Mouse (Mus musculus): Measurements from ENCODE around the gene Dnaaf2.

DNA sequence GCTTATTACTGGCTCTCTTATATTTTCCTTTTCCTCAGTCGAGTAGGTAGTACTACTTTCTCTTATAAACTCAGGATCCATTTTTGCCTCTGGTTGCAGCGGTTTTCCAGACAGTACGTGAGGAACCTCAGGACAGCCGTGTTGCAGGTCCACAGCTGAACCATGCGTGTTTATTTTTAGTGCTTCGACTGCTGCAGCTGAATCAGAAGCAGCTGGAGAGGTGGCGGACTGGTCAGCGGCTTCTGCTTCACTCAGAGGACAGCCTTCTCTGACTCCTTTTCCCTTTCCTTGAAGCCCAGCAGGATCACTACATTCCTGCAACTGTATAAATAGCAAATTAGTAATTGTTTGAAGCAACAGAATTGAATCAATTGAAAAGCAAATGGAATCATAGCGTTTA lies 8.2 kb downstream of the Dnaaf2 start:
- TF ChIP-seq CTCF (IDR thresholded peaks at IDR 0.05; ENCODE audit: control insufficient read depth, insufficient read depth, insufficient read length) (no peak), MYOG (IDR thresholded peaks at IDR 0.05; ENCODE audit: control insufficient read depth, extremely low read depth, insufficient read length) (no peak), FOSL1 (IDR thresholded peaks at IDR 0.05; ENCODE audit: insufficient read depth, low read length, poor library complexity, severe bottlenecking) (no peak), MAX (IDR thresholded peaks at IDR 0.05) (no peak), CEBPB (IDR thresholded peaks at IDR 0.05; ENCODE audit: low read depth) (no peak), MYOD1 (IDR thresholded peaks at IDR 0.05; ENCODE audit: control insufficient read depth, insufficient read length, low read depth) (no peak)
